Mouse (Mus musculus) left cerebral cortex, postnatal 25 days (tissue): ENCODE data around the gene Trim8. TPM values are rescaled to one million over a fixed set of nuclear protein-coding genes. Genes with fewer than 3 reads are reported as not detected.

Experiments
- DNase-seq, 2 experiments: peaks; one replicate each; pipeline ENCODE4 v3.0.0; 2022; ENCODE audit warnings: low spot score in 2 of 2, mixed read lengths in 1 of 2
- intact Hi-C: fragments of 180-260 bp; cut with DNase I; formaldehyde crosslinking; loops from one replicate; pipeline ENCODE4 v1.15.1; 2025
- total RNA-seq, 2 experiments: library from RNA; stranded (reverse); gene quantifications; 2 replicates each; pipeline ENCODE4 v1.2.3; 2021

Trim8 gene
- total RNA-seq, 2 experiments from 2014 or later: 114 to 116 TPM

DNA sequence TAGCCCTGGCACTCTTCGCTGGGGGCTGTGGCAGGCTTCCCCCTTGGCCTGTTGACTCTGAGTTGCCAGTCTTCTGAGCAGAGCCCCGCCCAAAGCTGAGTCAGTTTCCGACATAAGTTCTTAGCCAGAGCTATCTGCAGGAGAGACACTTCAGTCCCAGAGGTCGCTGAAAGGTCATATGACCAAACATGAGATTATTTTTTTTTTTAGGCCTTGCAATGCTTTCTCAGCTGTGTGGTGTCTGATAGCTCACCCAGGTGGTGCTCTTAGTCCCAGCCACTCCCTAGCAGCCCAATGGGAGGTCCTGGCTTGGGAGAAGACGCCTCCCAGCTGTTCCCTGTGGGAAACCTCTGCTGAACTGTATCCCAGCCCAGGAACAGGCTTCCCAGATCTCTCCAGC is 22.7 kb upstream of the Trim8 start:
- no peak for DNase-seq
- intact Hi-C loops: no loop called here

DNA sequence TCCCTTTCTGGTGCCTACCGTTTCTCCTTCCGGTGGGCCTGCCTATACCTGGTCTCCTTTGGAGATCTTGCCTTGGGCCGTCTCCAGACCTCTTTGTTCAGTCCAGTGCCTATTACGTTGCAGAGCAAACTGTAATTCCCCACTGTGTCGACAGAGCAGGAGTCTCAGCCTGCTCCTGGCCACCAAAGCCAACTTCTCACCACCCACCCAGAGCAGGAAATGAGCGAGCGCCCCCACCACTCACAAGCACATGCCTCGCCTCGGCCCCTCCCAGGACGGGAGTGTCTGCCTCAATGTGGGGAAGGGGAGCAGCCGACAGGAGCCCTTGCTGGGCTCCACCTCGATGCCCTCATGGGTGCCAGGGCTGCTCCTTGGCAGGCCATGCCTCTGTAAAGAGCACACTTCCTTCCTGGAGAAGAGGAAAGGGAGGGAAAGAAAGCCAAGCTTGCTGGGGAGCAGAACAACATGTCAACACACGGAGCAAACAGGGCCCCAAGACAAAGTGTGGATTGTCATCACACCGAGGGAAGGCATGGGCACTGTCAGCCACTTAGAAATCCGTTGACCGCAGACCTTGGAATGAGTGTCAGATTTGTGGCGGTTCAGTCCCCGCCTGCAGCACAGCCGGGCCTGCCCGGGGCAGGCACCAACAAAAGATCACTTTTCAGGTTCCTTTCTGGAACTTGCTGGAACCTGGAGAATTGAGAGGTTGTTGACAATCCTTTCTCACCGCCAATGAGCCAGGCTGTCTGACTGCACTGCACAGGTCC is 22.0 kb upstream of the Trim8 start:
- intact Hi-C loops: no loop called here
- DNase-seq: no peak

GRCm38 (mm10) chr19:46480624-46481345 is 20.7 kb upstream of the Trim8 start:
- no peak for DNase-seq
- intact Hi-C loops: no loop called here

GRCm38 (mm10) chr19:46481352-46481751 is 20.1 kb upstream of the Trim8 start:
- intact Hi-C loops: no loop called here
- no peak for DNase-seq

DNA sequence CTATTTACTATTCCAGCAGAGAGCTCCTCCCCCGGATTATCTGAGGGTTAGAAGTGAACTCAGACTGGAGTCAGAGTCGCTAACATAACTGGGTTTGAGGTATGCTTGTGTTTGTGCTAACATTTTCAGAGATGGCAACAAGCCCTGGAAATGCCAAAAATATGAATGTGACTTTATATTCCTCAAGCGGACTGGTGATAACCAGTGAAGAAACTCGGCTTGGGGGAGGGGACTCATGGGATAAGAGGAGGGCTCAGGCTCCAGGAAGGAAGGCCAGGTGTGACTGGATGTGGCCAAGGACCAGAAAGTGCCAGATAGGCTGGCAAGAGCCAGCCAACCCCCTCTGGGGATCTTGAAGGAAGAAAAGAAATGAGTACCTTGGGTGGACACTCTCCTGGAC is 19.7 kb upstream of the Trim8 start:
- intact Hi-C loops: no loop called here
- no peak for DNase-seq

- intact Hi-C loops: no loop called here
- no peak for DNase-seq
These were observed 18.5 kb upstream of the Trim8 start for GRCm38 (mm10) chr19:46482896-46483516.

DNA sequence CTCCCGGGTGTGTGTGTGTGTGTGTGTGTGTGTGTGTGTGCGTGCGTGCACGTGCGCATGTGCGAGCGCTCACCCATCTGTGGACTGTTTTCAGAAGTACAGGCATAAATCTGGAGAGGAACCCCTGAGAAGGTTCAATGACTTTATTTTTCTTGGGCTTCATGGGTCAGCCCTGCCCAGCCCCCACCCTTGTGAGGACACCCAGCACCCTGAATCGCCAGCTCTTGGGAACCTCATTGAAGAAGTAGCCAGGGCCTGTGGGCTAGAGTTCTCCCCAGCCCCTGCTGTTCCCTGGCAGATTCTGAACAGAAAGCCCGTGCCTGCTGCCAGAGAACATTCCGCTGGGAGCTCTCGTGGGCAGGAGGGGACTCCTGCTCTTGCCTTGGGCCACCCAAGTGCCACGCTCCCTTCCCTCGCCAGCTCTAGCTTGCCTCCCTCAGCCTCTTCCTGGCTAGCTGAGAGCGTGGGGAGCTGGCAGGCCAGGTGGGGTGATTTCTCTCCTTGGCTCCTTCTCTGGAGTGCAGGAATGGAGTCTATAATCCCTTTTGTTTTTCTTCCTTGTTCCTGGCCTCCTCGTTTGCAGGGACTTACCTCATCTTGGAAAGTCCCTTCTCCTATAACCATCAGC is 17.7 kb upstream of the Trim8 start:
- DNase-seq: peak in 1 of 2 experiments; percentile 56
- intact Hi-C loops: no loop called here

DNA sequence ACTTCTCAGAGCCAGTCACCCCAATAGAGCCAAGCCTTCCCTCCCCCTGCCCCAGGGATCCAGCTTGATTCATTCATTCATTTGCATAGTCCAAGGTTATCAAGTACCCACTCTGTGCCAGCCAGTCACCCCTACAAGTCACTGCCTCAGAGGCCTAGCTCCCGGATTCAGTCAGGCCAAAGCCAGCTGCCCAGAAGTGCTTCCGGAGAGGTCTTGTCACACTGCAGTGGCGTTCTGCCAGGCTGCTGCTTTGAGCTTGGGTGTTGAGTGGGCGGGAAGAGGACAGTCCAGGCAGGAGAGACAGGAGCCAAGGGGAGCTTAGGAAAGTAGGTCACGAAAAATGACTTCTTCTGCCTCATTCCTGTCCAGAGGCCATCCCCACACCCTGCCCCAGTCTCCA is 17.0 kb upstream of the Trim8 start:
- intact Hi-C loops: no loop called here

GRCm38 (mm10) chr19:46485847-46486246 is 15.7 kb upstream of the Trim8 start:
- DNase-seq: no peak
- intact Hi-C loops: no loop called here

More for the DNA sequence above, 17.0 kb upstream of the Trim8 start:
- peak in 1 of 2 experiments; percentile 73 for DNase-seq

- intact Hi-C loops: no loop called here
These were observed 14.8 kb upstream of the Trim8 start for GRCm38 (mm10) chr19:46486709-46487108.

DNA sequence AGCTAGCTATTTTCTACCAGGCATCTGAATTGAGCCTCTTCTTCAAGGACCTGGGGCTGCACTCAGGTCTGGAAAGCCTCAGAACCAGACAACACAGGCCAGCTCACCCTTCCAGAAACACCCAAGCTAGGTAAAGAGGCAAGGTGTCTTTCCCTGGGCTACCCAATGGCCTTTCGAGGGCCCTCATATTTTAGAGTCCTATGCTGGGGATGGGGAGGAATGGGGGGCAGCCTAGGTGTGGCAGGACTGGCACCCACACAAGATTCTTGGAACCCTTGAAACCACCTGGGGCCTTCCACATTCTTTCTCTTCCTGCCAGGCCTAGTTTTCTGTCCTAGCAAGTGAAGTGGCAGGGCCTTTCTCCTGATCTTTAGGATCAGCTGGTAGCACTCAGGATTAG is 12.1 kb upstream of the Trim8 start:
- DNase-seq: no peak
- intact Hi-C loops: no loop called here

More at GRCm38 (mm10) chr19:46486709-46487108, 14.8 kb upstream of the Trim8 start:
- no peak for DNase-seq

DNA sequence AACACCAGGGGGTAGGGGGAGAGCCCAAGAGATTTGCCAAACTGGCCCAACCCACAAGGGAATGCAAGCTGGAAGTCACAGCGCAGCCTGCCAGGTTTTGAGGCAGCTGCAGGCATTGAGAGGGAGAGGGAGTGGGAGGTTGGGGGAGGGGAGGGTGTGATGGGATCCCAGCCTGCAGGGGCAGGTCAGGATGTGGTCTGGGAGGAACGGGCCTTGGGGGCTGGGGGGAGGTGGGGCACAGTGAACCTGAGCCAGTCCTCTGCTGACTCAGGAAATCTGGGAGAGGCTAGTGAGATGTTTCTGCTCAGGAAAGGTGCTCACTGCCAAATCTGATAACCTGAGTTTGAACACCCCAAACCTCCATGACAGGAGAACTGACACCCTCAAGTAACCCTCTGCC is 10.9 kb upstream of the Trim8 start:
- DNase-seq: no peak
- intact Hi-C loops: no loop called here

- DNase-seq: no peak
- intact Hi-C loops: no loop called here
These were observed 6.4 kb upstream of the Trim8 start for GRCm38 (mm10) chr19:46495136-46495535.

GRCm38 (mm10) chr19:46497230-46497629 is 4.3 kb upstream of the Trim8 start:
- no peak for DNase-seq
- intact Hi-C loops: no loop called here

DNA sequence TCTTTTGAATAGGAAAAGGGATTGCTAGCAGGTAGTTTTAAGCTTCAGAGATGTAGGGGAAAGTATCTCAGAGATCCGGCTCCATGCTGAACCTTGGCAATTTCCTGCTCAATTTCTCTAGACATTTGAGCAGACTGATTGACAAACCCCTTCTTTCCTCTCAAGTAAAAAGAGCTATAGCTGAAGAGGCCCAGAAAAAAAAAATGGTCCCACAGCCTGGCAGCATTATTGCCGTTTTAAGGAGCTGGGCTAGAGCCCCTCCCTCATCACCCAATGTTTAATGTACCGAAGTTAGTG is 2.0 kb upstream of the Trim8 start:
- no peak for DNase-seq
- intact Hi-C loops: no loop called here

- peak; percentile 96 to 99 for DNase-seq
- intact Hi-C loops: loop anchor here (2.0 to 5.0 kb wide), 2 partner anchors 73 to 173 kb away; partner anchors contain the start of genes Arl3, Fbxl15, Psd and Sfxn2
These were observed 1.5 kb upstream of the Trim8 start for GRCm38 (mm10) chr19:46499836-46500580.

- intact Hi-C loops: loop anchor here (2.0 to 5.0 kb wide), 2 partner anchors 72 to 173 kb away; partner anchors contain the start of genes Arl3, Fbxl15, Psd and Sfxn2
- peak in 1 of 2 experiments; percentile 46 for DNase-seq
These were observed 741 bp upstream of the Trim8 start for GRCm38 (mm10) chr19:46500581-46501341.

GRCm38 (mm10) chr19:46502069-46502455 is 560 bp downstream of the Trim8 start:
- intact Hi-C loops: loop anchor here (1.0 to 5.0 kb wide), 4 partner anchors 21 to 175 kb away; partner anchors contain the start of genes Fbxl15, Psd and Sufu
- DNase-seq: peak; percentile 79 to 83
